Mouse (Mus musculus) intestine, embryonic 16.5 days (tissue): ENCODE data around the gene Gm4559. TPM values are rescaled to one million over a fixed set of nuclear protein-coding genes. Genes with fewer than 3 reads are reported as not detected.
"Not testable (repeated sequence)": the region's sequence is repeated elsewhere in the genome, so short reads cannot be mapped to it uniquely, and the experiment has no call there.

ENCODE experiments used
- ATAC-seq: fragments of 200-750 bp; cut with Nextera tagmentation; 2 replicates; pipeline ENCODE4 v1.8.0; 2017; ENCODE audit warnings: moderate TSS enrichment, moderate library complexity
- H3K27ac ChIP-seq: fragments of 300-500 bp; sonication (generic); 2 replicates; pipeline ENCODE4 v1.5.1; 2014; ENCODE audit warnings: mild to moderate bottlenecking, low read length
- H3K27me3 ChIP-seq: fragments of 300-500 bp; sonication (generic); replicated peaks from 2 replicates; pipeline ENCODE4 v1.6.1; 2014; ENCODE audit warnings: low read length, control low read depth, mixed read lengths; ENCODE audit not compliant: control insufficient read depth, insufficient read depth
- H3K36me3 ChIP-seq: fragments of 300-500 bp; sonication (generic); 2 replicates; pipeline ENCODE4 v1.6.1; 2014; ENCODE audit warnings: low read length, control low read depth; ENCODE audit not compliant: control insufficient read depth, insufficient read depth
- H3K4me1 ChIP-seq: fragments of 300-500 bp; sonication (generic); 2 replicates; pipeline ENCODE4 v1.6.1; 2014; ENCODE audit warnings: low read length, control low read depth, mixed read lengths; ENCODE audit not compliant: control insufficient read depth, insufficient read depth
- H3K4me2 ChIP-seq: fragments of 300-500 bp; sonication (generic); 2 replicates; pipeline ENCODE4 v1.6.1; 2014; ENCODE audit warnings: low read depth, low read length, control low read depth
- H3K4me3 ChIP-seq: fragments of 300-500 bp; sonication (generic); 2 replicates; pipeline ENCODE4 v1.5.1; 2014; ENCODE audit warnings: mild to moderate bottlenecking, low read length
- H3K9ac ChIP-seq: fragments of 300-500 bp; sonication (generic); 2 replicates; pipeline ENCODE4 v1.6.1; 2014; ENCODE audit warnings: low read depth, low read length
- H3K9me3 ChIP-seq: fragments of 300-500 bp; sonication (generic); 2 replicates; pipeline ENCODE4 v1.6.1; 2016; ENCODE audit warnings: low read length, control low read depth; ENCODE audit not compliant: control insufficient read depth
- WGBS: fragments of 180-500 bp; shearing (Covaris S2); extraction: QIAGEN DNeasy Blood & Tissue Kit; methylation state at CpG from one replicate; pipeline ENCODE4 v1.1.7; 2014; 5-methylcytosine and 5-hydroxymethylcytosine counted together
- polyA plus RNA-seq: library from polyadenylated mRNA; unstranded; fragments of >200 nt; fragmentation: Nextera tagmentation; extraction: Ambion mirVana; gene quantifications from 2 replicates; pipeline ENCODE4 v1.2.1, GENCODE M21; 2015

Gm4559 gene
- polyA plus RNA-seq, 1 experiment from 2014 or later, result not detected

GRCm38 (mm10) chr7:142284023-142284591 is 9.9 kb upstream of the Gm4559 start:
- Histone ChIP-seq H3K4me3 (peak overlapping the region; percentile 62), H3K9me3 (no peaks in the 10 kb centered on the region), H3K9ac (peak overlapping the region; percentile 74), H3K4me1 (peaks cover 14% of the 10 kb centered on the region; the same call in 1 of the 2 replicates), H3K4me2 (peak overlapping the region; percentile 85), H3K27ac (peak overlapping the region; percentile 86), H3K27me3 (no peaks in the 10 kb centered on the region), H3K36me3 (no peaks in the 10 kb centered on the region)
- ATAC-seq, result peak; percentile 71
- WGBS, result under 1% methylated on average over 38 of the region's 38 CpGs

GRCm38 (mm10) chr7:142282847-142283246 is 8.7 kb upstream of the Gm4559 start:
- not testable (repeated sequence) for H3K36me3 ChIP-seq, H3K4me2 ChIP-seq, H3K9ac ChIP-seq, H3K27ac ChIP-seq, H3K9me3 ChIP-seq, ATAC-seq, H3K4me3 ChIP-seq, H3K27me3 ChIP-seq
- 32% methylated on average over 2 of the region's 2 CpGs for WGBS
- H3K4me1 ChIP-seq, result peaks cover 14% of the 10 kb centered on the region; the same call in 1 of the 2 replicates

DNA sequence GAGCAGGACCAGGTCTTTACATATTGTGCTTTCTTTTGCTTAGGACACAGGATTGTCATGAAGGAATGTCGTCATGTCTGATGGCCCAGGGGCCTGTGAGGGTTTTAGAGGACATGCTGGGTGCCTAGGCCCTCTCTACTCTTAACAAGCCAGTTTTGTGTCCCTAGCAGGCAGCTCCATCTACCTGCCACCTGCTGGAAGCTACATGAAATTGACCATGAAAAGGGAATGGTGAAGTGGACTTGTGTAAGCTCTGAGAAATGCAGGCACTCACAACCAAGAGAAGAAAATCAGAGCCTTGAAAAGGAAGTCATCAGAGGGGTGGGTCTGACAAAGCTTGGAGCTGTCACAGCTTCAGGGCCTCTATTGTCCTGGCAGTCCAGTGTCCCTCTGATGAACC is 5.1 kb upstream of the Gm4559 start:
- H3K4me1 ChIP-seq, ATAC-seq, H3K9ac ChIP-seq, H3K27ac ChIP-seq, H3K27me3 ChIP-seq, H3K4me2 ChIP-seq, H3K4me3 ChIP-seq, H3K9me3 ChIP-seq, H3K36me3 ChIP-seq: not testable (repeated sequence)
- WGBS, result 73% methylated on average over 1 of the region's 1 CpGs

- H3K9ac ChIP-seq, H3K4me1 ChIP-seq, H3K36me3 ChIP-seq, H3K4me3 ChIP-seq, H3K4me2 ChIP-seq, H3K27ac ChIP-seq, H3K27me3 ChIP-seq, H3K9me3 ChIP-seq: not testable (repeated sequence)
- WGBS, result 0% methylated on average over 3 of the region's 3 CpGs
- peak; percentile 42 for ATAC-seq
Observed at GRCm38 (mm10) chr7:142278183-142278582, 4.0 kb upstream of the Gm4559 start.

DNA sequence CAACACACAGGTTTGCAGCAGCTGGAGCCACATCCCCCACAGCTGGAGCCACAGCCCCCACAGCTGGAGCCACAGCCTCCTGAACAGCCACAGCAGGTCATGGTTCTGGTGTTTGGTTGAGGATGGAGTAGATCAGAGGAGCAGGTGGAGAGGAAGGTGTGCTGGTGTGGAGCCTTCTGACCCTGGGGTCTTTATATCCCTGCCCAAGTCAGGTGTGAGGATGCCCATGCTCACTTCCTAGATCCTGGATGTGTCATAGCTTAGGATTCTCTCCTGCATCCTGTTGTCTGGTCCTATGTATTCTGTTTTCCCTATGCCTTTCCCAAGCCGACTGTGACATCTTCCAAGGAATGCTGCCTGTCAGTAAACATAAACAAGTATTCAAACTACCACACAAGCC is 15.9 kb downstream of the Gm4559 start, which contains the start of gene Gm2431:
TSS of gene Gm2431 (minus strand) at position 101 of the 400 bp plus-strand sequence.
- H3K4me1 ChIP-seq, ATAC-seq, H3K27me3 ChIP-seq, H3K27ac ChIP-seq, H3K36me3 ChIP-seq, H3K4me2 ChIP-seq, H3K9ac ChIP-seq, H3K4me3 ChIP-seq, H3K9me3 ChIP-seq: not testable (repeated sequence)
- WGBS, result 21% methylated on average over 1 of the region's 1 CpGs

- WGBS, result 0% methylated on average over 2 of the region's 2 CpGs
- Histone ChIP-seq H3K36me3 (no peaks in the 10 kb centered on the region), H3K9me3 (no peaks in the 10 kb centered on the region), H3K9ac (no peak overlapping the region), H3K27ac (no peak overlapping the region), H3K4me2 (no peak overlapping the region), H3K27me3 (no peaks in the 10 kb centered on the region; the same call in 1 of the 2 replicates), H3K4me3 (no peak overlapping the region), H3K4me1 (no peaks in the 10 kb centered on the region)
- ATAC-seq, result no peak
Observed at GRCm38 (mm10) chr7:142255517-142255916, 18.6 kb downstream of the Gm4559 start.

GRCm38 (mm10) chr7:142249824-142250223 is 24.3 kb downstream of the Gm4559 start:
- no peaks in the 10 kb centered on the region for H3K4me1 ChIP-seq
- no peaks in the 10 kb centered on the region; the same call in 1 of the 2 replicates for H3K27me3 ChIP-seq
- no peak for ATAC-seq
- H3K4me3 ChIP-seq, result no peak overlapping the region
- no peak overlapping the region for H3K4me2 ChIP-seq
- H3K9me3 ChIP-seq, result no peaks in the 10 kb centered on the region
- H3K36me3 ChIP-seq, result no peaks in the 10 kb centered on the region
- no peak overlapping the region for H3K27ac ChIP-seq
- H3K9ac ChIP-seq, result no peak overlapping the region
- WGBS, result 0% methylated on average over 1 of the region's 1 CpGs

GRCm38 (mm10) chr7:142240978-142241377 is 33.2 kb downstream of the Gm4559 start, which contains the start of gene Gm40460:
Gene Gm40460, minus strand, starts transcription at chr7:142241078.
- Histone ChIP-seq H3K4me2 (no peak within 1 kb of the TSS), H3K9me3 (no peaks in the 10 kb centered on the region), H3K4me1 (no peaks in the 10 kb centered on the region), H3K27me3 (no peaks in the 10 kb centered on the region), H3K27ac (no peak within 1 kb of the TSS), H3K36me3 (no peaks in the 10 kb centered on the region), H3K9ac (no peak within 1 kb of the TSS), H3K4me3 (no peak within 1 kb of the TSS)
- WGBS, result 40% methylated on average over 2 of the region's 2 CpGs
- no peak for ATAC-seq

- H3K4me1 ChIP-seq, result no peaks in the 10 kb centered on the region
- no peak overlapping the region for H3K4me2 ChIP-seq
- no peak overlapping the region for H3K4me3 ChIP-seq
- no peaks in the 10 kb centered on the region for H3K36me3 ChIP-seq
- no peaks in the 10 kb centered on the region for H3K9me3 ChIP-seq
- H3K9ac ChIP-seq, result no peak overlapping the region
- no peaks in the 10 kb centered on the region for H3K27me3 ChIP-seq
- H3K27ac ChIP-seq, result no peak overlapping the region
- 39% methylated on average over 1 of the region's 1 CpGs for WGBS
- ATAC-seq, result no peak
Observed at GRCm38 (mm10) chr7:142231540-142231939, 42.6 kb downstream of the Gm4559 start.

DNA sequence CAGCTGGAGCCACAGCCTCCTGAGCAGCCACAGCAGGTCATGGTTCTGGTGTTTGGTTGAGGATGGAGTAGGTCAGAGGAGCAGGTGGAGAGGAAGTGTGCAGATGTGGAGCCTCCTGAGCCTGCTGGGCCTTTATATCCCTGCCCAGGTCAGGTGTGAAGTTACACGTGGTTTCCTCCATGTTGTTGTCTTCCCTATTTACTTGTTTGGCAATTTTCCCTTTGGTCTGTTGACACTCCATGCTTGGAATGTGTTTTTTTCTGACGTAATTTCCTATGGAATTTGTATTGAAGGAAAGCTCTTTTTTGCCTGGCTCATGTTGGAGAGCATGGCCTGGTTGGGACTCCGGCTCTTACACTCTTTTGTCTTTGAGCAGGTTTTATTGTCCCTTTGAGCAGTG is 44.3 kb downstream of the Gm4559 start, which contains the start of gene Krtap5-5:
TSS of gene Krtap5-5 (minus strand) at position 101 of the 400 bp plus-strand sequence.
- not testable (repeated sequence) for H3K27me3 ChIP-seq, H3K4me3 ChIP-seq, H3K36me3 ChIP-seq, H3K4me2 ChIP-seq, H3K9me3 ChIP-seq, H3K4me1 ChIP-seq, H3K9ac ChIP-seq, H3K27ac ChIP-seq, ATAC-seq
- 54% methylated on average over 3 of the region's 3 CpGs for WGBS
